Mouse (Mus musculus): ENCODE data around the gene Washc2.
A peak's percentile ranks its signal among the peaks of the same experiment; 100 is the strongest.
"Not testable (repeated sequence)": the region's sequence is repeated elsewhere in the genome, so short reads cannot be mapped to it uniquely, and the experiment has no call there.

The Washc2 gene

GRCm38 (mm10) chr6:116207729-116208534 lies at the start of gene Washc2:
Gene Washc2, plus strand, starts transcription at chr6:116208038.
- DNase-seq = peak; percentile 97

- no peak for DNase-seq
These were observed 41.5 kb upstream of the Washc2 start for GRCm38 (mm10) chr6:116166383-116166782.

- DNase-seq = not testable (repeated sequence)
These were observed 34.2 kb upstream of the Washc2 start for GRCm38 (mm10) chr6:116173511-116174099.

- no peak for DNase-seq
These were observed 29.5 kb upstream of the Washc2 start for GRCm38 (mm10) chr6:116178376-116178775.

GRCm38 (mm10) chr6:116180731-116181130 lies 27.1 kb upstream of the Washc2 start:
- no peak for DNase-seq

- DNase-seq = no peak
These were observed 24.3 kb upstream of the Washc2 start for GRCm38 (mm10) chr6:116183509-116183908.

- DNase-seq = no peak
These were observed 21.4 kb upstream of the Washc2 start for GRCm38 (mm10) chr6:116186485-116186884.

- DNase-seq = no peak
These were observed 18.4 kb upstream of the Washc2 start for GRCm38 (mm10) chr6:116189417-116189816.

GRCm38 (mm10) chr6:116192809-116193311 lies 15.0 kb upstream of the Washc2 start:
- DNase-seq = peak; percentile 74

GRCm38 (mm10) chr6:116193394-116194393 lies 14.1 kb upstream of the Washc2 start, which contains the start of gene Tmcc1:
Gene Tmcc1, minus strand, starts transcription at chr6:116193486.
- peak; percentile 99 for DNase-seq

- no peak for DNase-seq
These were observed 12.0 kb upstream of the Washc2 start for GRCm38 (mm10) chr6:116195811-116196210.

GRCm38 (mm10) chr6:116198173-116198572 lies 9.7 kb upstream of the Washc2 start:
- DNase-seq = peak; percentile 27

GRCm38 (mm10) chr6:116199682-116200081 lies 8.2 kb upstream of the Washc2 start:
- no peak for DNase-seq

- DNase-seq = peak; percentile 42
These were observed 19.9 kb downstream of the Washc2 start for GRCm38 (mm10) chr6:116227767-116228166.

- peak; percentile 78 for DNase-seq
These were observed 21.1 kb downstream of the Washc2 start for GRCm38 (mm10) chr6:116228785-116229525.

GRCm38 (mm10) chr6:116234821-116235220 lies 27.0 kb downstream of the Washc2 start:
- not testable (repeated sequence) for DNase-seq

GRCm38 (mm10) chr6:116235336-116235735 lies 27.5 kb downstream of the Washc2 start:
- DNase-seq = no peak

- DNase-seq = no peak
These were observed 30.2 kb downstream of the Washc2 start for GRCm38 (mm10) chr6:116238083-116238482.

GRCm38 (mm10) chr6:116240371-116240770 lies 32.5 kb downstream of the Washc2 start:
- no peak for DNase-seq

GRCm38 (mm10) chr6:116259649-116260048 lies 51.8 kb downstream of the Washc2 start:
- DNase-seq = no peak

- no peak for DNase-seq
These were observed 52.6 kb downstream of the Washc2 start for GRCm38 (mm10) chr6:116260481-116260880.

- no peak for DNase-seq
These were observed 55.0 kb downstream of the Washc2 start for GRCm38 (mm10) chr6:116262824-116263223.

Data from kidney, postnatal 10 days (tissue).